Mouse (Mus musculus) splenic B cell, adult 2 months (primary cell): ENCODE measurements around the gene Snrnp200.

Experiments
- DNase-seq: peaks from one replicate; pipeline ENCODE4 v3.0.0-alpha.2; 2011; ENCODE audit warnings: low read depth, low spot score
- H3K27me3 ChIP-seq: 2 replicates; pipeline ENCODE4 v1.6.1; 2012; ENCODE audit warnings: mild to moderate bottlenecking, low read length, moderate library complexity, mixed read lengths; ENCODE audit not compliant: control insufficient read depth, poor library complexity, insufficient read depth, severe bottlenecking
- H3K36me3 ChIP-seq: 2 replicates; pipeline ENCODE4 v1.6.1; 2012; ENCODE audit warnings: mild to moderate bottlenecking, low read length, moderate library complexity, mixed read lengths; ENCODE audit not compliant: control insufficient read depth, poor library complexity, insufficient read depth, severe bottlenecking

Gene Snrnp200

DNA sequence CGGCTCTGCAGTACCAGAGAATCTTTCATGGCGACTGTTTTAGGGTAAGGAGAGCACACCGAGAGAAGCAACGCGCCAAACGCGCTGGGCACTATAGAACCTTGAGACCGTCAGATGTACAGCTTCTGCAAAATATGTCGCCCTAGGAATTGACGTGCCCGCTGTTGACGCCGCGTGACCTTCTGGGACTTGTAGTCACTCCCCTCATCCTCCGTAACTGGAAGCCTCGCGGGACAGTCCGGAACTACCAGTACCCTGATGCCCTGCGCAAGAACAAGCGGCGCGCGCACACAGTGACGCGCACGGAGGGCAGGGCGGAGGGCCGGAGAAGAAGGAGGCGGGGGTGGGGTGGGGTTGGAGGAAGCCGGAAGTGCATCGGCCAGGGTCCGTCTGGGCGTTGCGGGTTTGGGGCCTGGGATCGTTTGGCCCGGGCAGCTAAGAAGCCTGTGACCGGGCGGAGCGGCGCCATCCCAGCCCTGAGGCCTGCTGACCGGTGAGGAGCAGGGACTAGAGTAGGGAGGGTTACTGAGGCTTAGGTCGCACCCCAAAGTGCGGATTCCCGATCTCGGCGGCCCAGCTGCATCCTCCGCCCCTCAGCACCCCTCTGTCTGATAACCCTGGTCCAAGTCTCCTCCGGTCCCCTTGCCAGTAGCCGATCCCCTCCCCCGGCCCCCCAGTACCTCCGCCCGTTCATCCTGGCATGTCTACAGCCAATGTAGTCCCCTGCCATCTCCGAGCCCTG is 39.6 kb downstream of the Snrnp200 start, which contains the start of the genes Ciao1 and Tmem127:
Gene Ciao1, minus strand, starts transcription at position 225 of the 742 bp plus-strand sequence.
Gene Tmem127, plus strand, starts transcription at position 317 of the 742 bp plus-strand sequence.
- DNase-seq = peak; percentile 99
- Histone ChIP-seq H3K27me3 (no peaks in the 10 kb centered on the region), H3K36me3 (peaks cover 15% of the 10 kb centered on the region)

GRCm38 (mm10) chr2:127248334-127249004 is 40.3 kb downstream of the Snrnp200 start:
- no peaks in the 10 kb centered on the region for H3K27me3 ChIP-seq
- H3K36me3 ChIP-seq = peaks cover 16% of the 10 kb centered on the region
- DNase-seq = peak; percentile 53

GRCm38 (mm10) chr2:127250291-127251008 is 42.3 kb downstream of the Snrnp200 start:
- H3K36me3 ChIP-seq = peaks cover 10% of the 10 kb centered on the region
- DNase-seq = no peak
- no peaks in the 10 kb centered on the region for H3K27me3 ChIP-seq

GRCm38 (mm10) chr2:127251457-127251856 is 43.3 kb downstream of the Snrnp200 start:
- Histone ChIP-seq H3K27me3 (no peaks in the 10 kb centered on the region), H3K36me3 (peaks cover 7% of the 10 kb centered on the region)
- no peak for DNase-seq

DNA sequence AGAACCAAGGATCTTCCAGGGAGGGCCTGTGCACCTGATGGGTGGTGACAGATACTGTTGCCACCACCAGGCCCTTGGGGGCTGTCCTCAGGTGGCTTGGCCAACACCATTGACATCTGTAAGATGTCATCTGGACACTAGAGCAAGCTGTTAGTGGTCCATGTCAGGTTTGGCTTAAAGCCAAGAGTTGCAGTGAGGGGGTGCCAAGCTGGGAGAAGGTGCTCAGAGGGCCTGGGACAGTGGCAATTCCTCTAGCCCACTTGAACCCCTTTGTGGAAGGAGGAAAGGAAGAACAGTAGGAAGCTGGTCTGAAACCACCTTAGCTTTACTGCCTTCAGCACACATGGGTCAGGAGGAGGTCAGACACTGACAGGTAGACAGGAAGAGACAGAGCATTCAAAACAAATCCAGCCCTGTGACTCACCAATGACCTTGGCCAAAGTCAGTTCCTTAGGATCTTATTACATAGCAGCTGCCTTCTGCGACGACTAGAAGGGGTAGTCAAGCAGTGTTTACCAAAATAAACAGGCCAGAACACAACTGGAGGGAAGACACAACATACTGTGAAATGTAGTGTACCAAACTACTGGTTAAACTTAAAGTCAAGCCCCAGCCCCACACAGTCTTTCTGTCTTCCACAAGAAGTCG is 43.8 kb downstream of the Snrnp200 start:
- DNase-seq = no peak
- peaks cover 9% of the 10 kb centered on the region for H3K36me3 ChIP-seq
- H3K27me3 ChIP-seq = no peaks in the 10 kb centered on the region

- Histone ChIP-seq H3K36me3 (peaks cover 13% of the 10 kb centered on the region), H3K27me3 (no peaks in the 10 kb centered on the region)
- no peak for DNase-seq
These were observed 44.6 kb downstream of the Snrnp200 start for GRCm38 (mm10) chr2:127252787-127253186.

DNA sequence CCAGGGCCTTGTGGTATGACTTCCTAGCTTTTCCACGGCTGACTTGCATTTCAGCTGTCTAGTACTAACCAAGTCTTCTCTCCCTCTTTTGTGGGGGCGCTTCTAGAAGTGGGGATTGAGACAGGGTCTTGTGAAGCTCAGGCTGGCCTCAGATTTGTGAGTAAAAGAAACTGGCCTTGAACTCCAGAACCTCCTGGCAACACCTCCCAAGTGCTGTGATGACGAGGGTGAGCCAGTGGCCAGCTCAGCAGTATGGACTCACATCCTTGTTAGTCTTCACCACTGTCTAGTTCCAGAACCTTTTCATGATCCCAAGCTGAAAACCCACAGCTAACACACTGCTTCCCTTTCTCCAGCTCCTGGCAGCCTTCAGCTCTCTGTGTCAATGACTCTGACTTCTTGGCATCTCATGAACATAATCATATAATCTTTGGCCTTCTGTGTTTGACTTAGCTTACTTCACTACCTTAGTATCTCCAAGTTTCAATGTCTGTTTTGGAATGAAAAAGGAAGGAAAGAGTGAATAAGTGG is 46.5 kb downstream of the Snrnp200 start:
- H3K27me3 ChIP-seq = no peaks in the 10 kb centered on the region
- peaks cover 15% of the 10 kb centered on the region for H3K36me3 ChIP-seq
- DNase-seq = no peak

GRCm38 (mm10) chr2:127255294-127255693 is 47.1 kb downstream of the Snrnp200 start:
- no peaks in the 10 kb centered on the region for H3K27me3 ChIP-seq
- H3K36me3 ChIP-seq = peaks cover 15% of the 10 kb centered on the region
- DNase-seq = no peak

DNA sequence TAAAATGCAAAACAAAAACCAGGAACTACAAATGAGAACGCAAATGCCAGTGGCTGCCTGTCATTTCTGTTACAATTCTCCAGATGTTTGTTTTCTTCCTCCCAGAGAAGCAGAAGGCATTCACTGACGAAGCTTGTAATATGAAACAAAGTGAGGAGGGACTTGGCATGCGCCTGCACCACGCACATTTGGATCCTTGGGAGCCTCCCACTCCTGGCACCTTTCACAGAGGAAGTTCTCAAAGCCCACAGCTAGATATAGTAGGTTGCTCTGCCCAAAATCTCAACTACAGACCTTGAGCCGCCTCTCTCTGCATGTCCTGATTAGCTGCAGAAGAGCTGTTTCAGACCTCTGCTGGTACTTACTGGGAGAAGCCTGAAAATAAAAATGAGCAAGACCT is 51.2 kb downstream of the Snrnp200 start:
- Histone ChIP-seq H3K27me3 (no peaks in the 10 kb centered on the region), H3K36me3 (peaks cover 8% of the 10 kb centered on the region)
- no peak for DNase-seq

DNA sequence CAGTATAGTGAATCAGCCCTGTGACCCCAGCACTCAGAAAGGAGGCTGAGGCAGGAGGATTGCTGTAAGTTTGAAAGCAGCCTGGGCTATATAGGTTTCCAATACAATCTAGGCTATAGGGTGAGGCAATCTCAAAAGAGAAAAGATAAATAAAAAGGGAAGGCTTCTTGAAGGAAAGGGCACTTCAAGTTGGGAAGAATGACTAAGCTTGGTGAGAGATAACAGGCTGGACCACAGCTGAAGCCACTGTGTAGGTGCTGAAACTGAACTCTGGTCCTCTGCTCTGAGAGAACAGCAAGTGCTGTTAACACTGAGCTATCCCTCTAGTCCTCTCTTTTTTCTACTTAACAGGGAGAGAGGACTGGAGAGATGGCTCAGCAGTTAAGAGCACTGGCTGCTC is 54.3 kb downstream of the Snrnp200 start:
- Histone ChIP-seq H3K36me3 (peaks cover 3% of the 10 kb centered on the region), H3K27me3 (no peaks in the 10 kb centered on the region)
- DNase-seq = no peak

DNA sequence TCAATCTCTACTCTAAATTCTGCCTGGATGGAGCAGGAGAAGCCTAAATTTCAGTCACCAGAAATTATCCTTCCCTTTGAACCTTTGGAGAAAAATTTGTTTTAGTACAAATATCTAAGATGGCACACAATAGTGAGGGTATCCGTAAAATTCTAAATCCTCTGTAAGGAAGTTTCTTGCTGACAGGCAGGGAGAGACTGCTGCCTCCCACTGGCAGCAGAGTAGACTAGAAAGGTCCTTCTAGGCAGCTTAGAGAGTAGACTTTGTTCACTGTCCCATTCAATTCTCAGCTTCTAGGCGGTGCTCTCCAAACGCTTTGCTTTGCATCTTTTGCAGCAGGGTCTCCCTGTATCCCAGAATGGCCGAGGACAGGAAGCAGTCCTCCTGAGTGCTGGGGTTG is 59.7 kb downstream of the Snrnp200 start:
- DNase-seq = no peak
- H3K36me3 ChIP-seq = no peaks in the 10 kb centered on the region
- no peaks in the 10 kb centered on the region for H3K27me3 ChIP-seq

- DNase-seq = peak; percentile 98
- H3K27me3 ChIP-seq = no peaks in the 10 kb centered on the region
- H3K36me3 ChIP-seq = no peaks in the 10 kb centered on the region
These were observed 61.5 kb downstream of the Snrnp200 start, which contains the start of gene Stard7 for GRCm38 (mm10) chr2:127269491-127270299. Gene Stard7 (plus strand): TSS chr2:127270218.

- peak; percentile 90 for DNase-seq
- Histone ChIP-seq H3K27me3 (no peaks in the 10 kb centered on the region), H3K36me3 (no peaks in the 10 kb centered on the region)
These were observed 62.3 kb downstream of the Snrnp200 start for GRCm38 (mm10) chr2:127270300-127271041.
